Mouse (Mus musculus): ENCODE results near the gene Eme2. TPM values are rescaled to one million over a fixed set of nuclear protein-coding genes. Genes with fewer than 3 reads are reported as not detected.
A peak's percentile ranks its signal among the peaks of the same experiment; 100 is the strongest.

The Eme2 gene
- polyA plus RNA-seq, 1 experiment: 4.0 TPM

- Histone ChIP-seq H3K4me3 (ENCODE audit: low read depth, low read length) (no peak overlapping the region), H3K4me1 (ENCODE audit: control insufficient read depth, insufficient read depth, low read length) (no peaks in the 10 kb centered on the region), H3K36me3 (ENCODE audit: control insufficient read depth, insufficient read depth, low read length, poor library complexity, severe bottlenecking) (peaks cover 27% of the 10 kb centered on the region), H3K9me3 (replicated peaks; ENCODE audit: control insufficient read depth, insufficient read depth, low read length, poor library complexity, severe bottlenecking) (no peaks in the 10 kb centered on the region), H3K27me3 (ENCODE audit: control insufficient read depth, insufficient read depth, low read length, poor library complexity, severe bottlenecking) (no peaks in the 10 kb centered on the region), H3K27ac (ENCODE audit: insufficient read depth, low read length) (no peak overlapping the region), H3K9ac (ENCODE audit: low read depth, poor library complexity, severe bottlenecking) (no peak overlapping the region)
- TF ChIP-seq CTCF (IDR thresholded peaks at IDR 0.05; ENCODE audit: low read depth, low read length) (no peak), EP300 (IDR thresholded peaks at IDR 0.05; ENCODE audit: insufficient read depth, low read depth, low read length) (no peak), POLR2A (IDR thresholded peaks at IDR 0.05; ENCODE audit: insufficient read depth, low read length) (no peak)
Measured at GRCm38 (mm10) chr17:24913984-24914383, 19.1 kb upstream of the Eme2 start.

GRCm38 (mm10) chr17:24907591-24907990 is 12.7 kb upstream of the Eme2 start:
- no peak overlapping the region for H3K27ac ChIP-seq (ENCODE audit: insufficient read depth, low read length)
- H3K4me1 ChIP-seq (ENCODE audit: control insufficient read depth, insufficient read depth, low read length): no peaks in the 10 kb centered on the region
- H3K27me3 ChIP-seq (ENCODE audit: control insufficient read depth, insufficient read depth, low read length, poor library complexity, severe bottlenecking): no peaks in the 10 kb centered on the region
- peaks cover 17% of the 10 kb centered on the region for H3K36me3 ChIP-seq (ENCODE audit: control insufficient read depth, insufficient read depth, low read length, poor library complexity, severe bottlenecking)
- H3K4me3 ChIP-seq (ENCODE audit: low read depth, low read length): no peak overlapping the region
- H3K9me3 ChIP-seq (replicated peaks; ENCODE audit: control insufficient read depth, insufficient read depth, low read length, poor library complexity, severe bottlenecking): no peaks in the 10 kb centered on the region
- H3K9ac ChIP-seq (ENCODE audit: low read depth, poor library complexity, severe bottlenecking): no peak overlapping the region
- TF ChIP-seq POLR2A (IDR thresholded peaks at IDR 0.05; ENCODE audit: insufficient read depth, low read length): no peak

GRCm38 (mm10) chr17:24903767-24904166 is 8.9 kb upstream of the Eme2 start:
- no peak overlapping the region for H3K27ac ChIP-seq (ENCODE audit: insufficient read depth, low read length)
- H3K9me3 ChIP-seq (replicated peaks; ENCODE audit: control insufficient read depth, insufficient read depth, low read length, poor library complexity, severe bottlenecking): no peaks in the 10 kb centered on the region
- peaks cover 13% of the 10 kb centered on the region for H3K36me3 ChIP-seq (ENCODE audit: control insufficient read depth, insufficient read depth, low read length, poor library complexity, severe bottlenecking)
- H3K9ac ChIP-seq (ENCODE audit: low read depth, poor library complexity, severe bottlenecking): no peak overlapping the region
- no peaks in the 10 kb centered on the region for H3K4me1 ChIP-seq (ENCODE audit: control insufficient read depth, insufficient read depth, low read length)
- TF ChIP-seq EP300 (IDR thresholded peaks at IDR 0.05; ENCODE audit: insufficient read depth, low read depth, low read length) (no peak), POLR2A (IDR thresholded peaks at IDR 0.05; ENCODE audit: insufficient read depth, low read length) (no peak), CTCF (IDR thresholded peaks at IDR 0.05; ENCODE audit: low read depth, low read length) (no peak)
- no peak overlapping the region for H3K4me3 ChIP-seq (ENCODE audit: low read depth, low read length)
- H3K27me3 ChIP-seq (ENCODE audit: control insufficient read depth, insufficient read depth, low read length, poor library complexity, severe bottlenecking): no peaks in the 10 kb centered on the region

GRCm38 (mm10) chr17:24902671-24903474 is 8.0 kb upstream of the Eme2 start:
- Histone ChIP-seq H3K36me3 (ENCODE audit: control insufficient read depth, insufficient read depth, low read length, poor library complexity, severe bottlenecking) (peaks cover 12% of the 10 kb centered on the region), H3K4me3 (ENCODE audit: low read depth, low read length) (no peak overlapping the region), H3K9me3 (replicated peaks; ENCODE audit: control insufficient read depth, insufficient read depth, low read length, poor library complexity, severe bottlenecking) (no peaks in the 10 kb centered on the region), H3K27me3 (ENCODE audit: control insufficient read depth, insufficient read depth, low read length, poor library complexity, severe bottlenecking) (no peaks in the 10 kb centered on the region), H3K9ac (ENCODE audit: low read depth, poor library complexity, severe bottlenecking) (no peak overlapping the region), H3K4me1 (ENCODE audit: control insufficient read depth, insufficient read depth, low read length) (no peaks in the 10 kb centered on the region), H3K27ac (ENCODE audit: insufficient read depth, low read length) (no peak overlapping the region)
- TF ChIP-seq CTCF (IDR thresholded peaks at IDR 0.05; ENCODE audit: low read depth, low read length) (peak; percentile 66), POLR2A (IDR thresholded peaks at IDR 0.05; ENCODE audit: insufficient read depth, low read length) (no peak), EP300 (IDR thresholded peaks at IDR 0.05; ENCODE audit: insufficient read depth, low read depth, low read length) (no peak)

GRCm38 (mm10) chr17:24902124-24902523 is 7.2 kb upstream of the Eme2 start:
- Histone ChIP-seq H3K4me3 (ENCODE audit: low read depth, low read length) (no peak overlapping the region), H3K36me3 (ENCODE audit: control insufficient read depth, insufficient read depth, low read length, poor library complexity, severe bottlenecking) (peaks cover 12% of the 10 kb centered on the region), H3K9me3 (replicated peaks; ENCODE audit: control insufficient read depth, insufficient read depth, low read length, poor library complexity, severe bottlenecking) (no peaks in the 10 kb centered on the region), H3K4me1 (ENCODE audit: control insufficient read depth, insufficient read depth, low read length) (no peaks in the 10 kb centered on the region), H3K27me3 (ENCODE audit: control insufficient read depth, insufficient read depth, low read length, poor library complexity, severe bottlenecking) (no peaks in the 10 kb centered on the region), H3K27ac (ENCODE audit: insufficient read depth, low read length) (no peak overlapping the region), H3K9ac (ENCODE audit: low read depth, poor library complexity, severe bottlenecking) (no peak overlapping the region)
- TF ChIP-seq EP300 (IDR thresholded peaks at IDR 0.05; ENCODE audit: insufficient read depth, low read depth, low read length): no peak
- TF ChIP-seq POLR2A (IDR thresholded peaks at IDR 0.05; ENCODE audit: insufficient read depth, low read length): no peak

GRCm38 (mm10) chr17:24900014-24900413 is 5.1 kb upstream of the Eme2 start:
- Histone ChIP-seq H3K9ac (ENCODE audit: low read depth, poor library complexity, severe bottlenecking) (no peak overlapping the region), H3K9me3 (replicated peaks; ENCODE audit: control insufficient read depth, insufficient read depth, low read length, poor library complexity, severe bottlenecking) (no peaks in the 10 kb centered on the region), H3K4me1 (ENCODE audit: control insufficient read depth, insufficient read depth, low read length) (no peaks in the 10 kb centered on the region), H3K27ac (ENCODE audit: insufficient read depth, low read length) (no peak overlapping the region), H3K27me3 (ENCODE audit: control insufficient read depth, insufficient read depth, low read length, poor library complexity, severe bottlenecking) (no peaks in the 10 kb centered on the region), H3K4me3 (ENCODE audit: low read depth, low read length) (no peak overlapping the region), H3K36me3 (ENCODE audit: control insufficient read depth, insufficient read depth, low read length, poor library complexity, severe bottlenecking) (peaks cover 12% of the 10 kb centered on the region)
- no peak for TF ChIP-seq POLR2A (IDR thresholded peaks at IDR 0.05; ENCODE audit: insufficient read depth, low read length)
- TF ChIP-seq CTCF (IDR thresholded peaks at IDR 0.05; ENCODE audit: low read depth, low read length): no peak
- no peak for TF ChIP-seq EP300 (IDR thresholded peaks at IDR 0.05; ENCODE audit: insufficient read depth, low read depth, low read length)
